Mouse (Mus musculus) kidney, adult 18-20 months (tissue): ENCODE measurements around the gene Mrrf.
A peak's percentile ranks its signal among the peaks of the same experiment; 100 is the strongest.
"Not testable (repeated sequence)": the region's sequence is repeated elsewhere in the genome, so short reads cannot be mapped to it uniquely, and the experiment has no call there.

Experiments used
- DNase-seq: peaks from one replicate; pipeline ENCODE4 v3.0.0; 2021

Gene Mrrf

DNA sequence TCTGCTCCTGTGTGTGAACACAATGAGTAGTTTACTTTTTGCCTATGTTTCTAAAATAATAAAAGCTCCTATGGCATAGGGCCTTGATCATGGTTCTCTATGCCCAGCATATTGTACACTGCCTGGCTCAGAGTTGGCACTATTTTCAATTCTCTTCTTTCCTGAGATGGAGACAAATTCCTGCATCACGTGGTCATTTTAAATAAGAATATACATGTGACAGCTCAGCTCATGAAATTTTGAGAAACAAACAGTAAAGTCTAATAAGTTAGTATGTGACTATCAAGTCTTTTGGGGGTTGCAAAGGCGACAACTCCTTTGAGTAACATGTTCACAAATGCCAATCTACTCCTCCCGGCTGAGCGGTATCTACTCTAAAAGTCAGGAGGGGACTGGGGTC, 302 bp upstream of the Mrrf start:
- DNase-seq = no peak

DNA sequence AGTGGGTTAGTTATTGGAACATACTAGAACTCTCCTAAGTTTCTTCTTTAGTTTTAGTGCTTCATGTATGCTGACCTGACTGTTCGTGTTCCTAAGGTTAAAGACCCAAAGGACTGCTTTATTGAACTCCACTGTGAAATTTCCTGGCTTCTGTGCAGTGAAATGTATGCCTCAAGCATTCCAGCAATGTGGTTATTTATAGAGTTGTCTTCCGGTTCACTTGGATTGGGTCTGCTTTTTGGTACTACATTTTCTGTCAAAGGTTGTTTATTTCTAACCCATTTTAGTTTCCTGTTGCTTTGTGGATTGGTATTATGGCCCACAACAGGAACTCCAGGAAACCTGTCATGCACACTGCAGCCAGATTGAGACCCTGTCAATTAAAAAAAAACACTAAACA, 2.9 kb downstream of the Mrrf start:
- DNase-seq = no peak

DNA sequence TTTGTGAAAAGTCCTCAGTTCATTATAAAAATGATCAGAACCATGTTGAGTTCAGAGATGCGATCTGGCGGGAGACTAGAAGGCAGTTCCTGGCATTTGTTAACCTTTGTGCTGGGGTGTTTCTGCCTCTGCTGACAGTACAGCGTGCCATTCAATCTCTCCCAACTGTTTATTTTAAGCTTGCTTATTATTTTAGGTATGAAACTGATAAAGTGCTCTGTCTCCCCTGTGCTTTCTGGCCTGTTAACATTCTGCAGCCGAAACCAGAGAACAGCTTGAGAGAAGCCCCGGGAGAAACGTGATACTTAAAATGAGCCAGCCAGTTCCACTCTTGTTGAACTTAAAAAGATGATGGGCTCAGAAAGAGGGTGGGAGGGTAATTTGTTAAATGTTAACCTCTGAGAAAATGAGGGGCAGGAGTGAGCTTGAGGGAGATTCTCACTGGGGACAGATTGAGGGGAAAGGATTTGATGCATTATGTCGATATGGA, 12.7 kb downstream of the Mrrf start:
- no peak for DNase-seq

DNA sequence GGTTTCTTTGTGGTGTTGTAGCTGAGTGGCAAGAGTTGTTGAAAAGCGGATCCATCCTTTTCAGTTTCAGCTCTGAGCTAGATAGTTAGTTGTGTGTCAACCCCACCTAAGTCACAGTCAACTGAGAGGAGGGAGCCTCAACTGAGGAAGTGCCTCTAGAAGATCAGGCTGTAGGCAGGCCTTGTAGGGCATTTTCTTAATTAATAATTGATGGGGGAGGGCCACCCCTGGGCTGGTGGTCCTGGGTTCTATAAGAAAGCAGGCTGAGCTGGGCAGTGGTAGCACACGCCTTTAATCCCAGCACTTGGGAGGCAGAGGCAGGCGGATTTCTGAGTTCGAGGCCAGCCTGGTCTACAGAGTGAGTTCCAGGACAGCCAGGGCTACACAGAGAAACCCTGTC, 16.2 kb downstream of the Mrrf start:
- not testable (repeated sequence) for DNase-seq

DNA sequence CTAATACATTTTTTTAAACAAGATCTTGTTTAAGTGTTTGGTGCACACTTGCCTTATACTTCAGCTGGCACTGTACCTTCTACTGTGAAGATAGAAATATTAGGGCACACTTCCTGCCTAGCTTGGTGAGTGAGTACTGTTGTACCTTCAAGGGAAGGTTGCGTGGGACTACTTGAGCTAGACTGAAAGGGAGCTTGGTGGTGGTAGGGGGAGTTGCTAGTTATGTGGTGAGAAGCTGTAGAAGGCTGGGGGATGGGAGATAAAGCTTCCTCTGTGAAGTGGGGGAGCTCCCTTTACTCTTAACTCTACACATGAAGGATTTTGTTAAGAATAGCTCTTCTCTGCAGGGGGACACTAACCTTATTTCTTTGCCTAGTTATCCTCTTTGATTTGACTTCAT, 21.3 kb downstream of the Mrrf start:
- no peak for DNase-seq

DNA sequence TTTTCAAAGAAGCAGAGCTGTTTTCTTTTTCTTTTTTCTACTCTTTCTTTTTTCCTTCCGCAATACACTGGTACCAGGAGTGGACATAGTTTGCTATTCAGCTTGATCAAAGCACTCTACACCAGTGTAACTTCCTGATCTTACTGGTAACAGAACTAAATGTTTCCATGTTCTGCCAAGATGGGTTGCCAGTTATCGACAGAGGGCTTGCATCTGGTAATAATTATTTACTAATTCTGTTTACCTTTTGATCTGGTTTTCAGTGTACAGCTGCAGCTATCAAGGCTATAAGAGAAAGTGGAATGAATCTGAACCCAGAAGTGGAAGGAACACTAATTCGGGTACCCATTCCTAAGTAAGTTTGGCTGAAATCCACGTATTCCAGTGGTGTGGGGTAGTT, 23.1 kb downstream of the Mrrf start:
- no peak for DNase-seq

DNA sequence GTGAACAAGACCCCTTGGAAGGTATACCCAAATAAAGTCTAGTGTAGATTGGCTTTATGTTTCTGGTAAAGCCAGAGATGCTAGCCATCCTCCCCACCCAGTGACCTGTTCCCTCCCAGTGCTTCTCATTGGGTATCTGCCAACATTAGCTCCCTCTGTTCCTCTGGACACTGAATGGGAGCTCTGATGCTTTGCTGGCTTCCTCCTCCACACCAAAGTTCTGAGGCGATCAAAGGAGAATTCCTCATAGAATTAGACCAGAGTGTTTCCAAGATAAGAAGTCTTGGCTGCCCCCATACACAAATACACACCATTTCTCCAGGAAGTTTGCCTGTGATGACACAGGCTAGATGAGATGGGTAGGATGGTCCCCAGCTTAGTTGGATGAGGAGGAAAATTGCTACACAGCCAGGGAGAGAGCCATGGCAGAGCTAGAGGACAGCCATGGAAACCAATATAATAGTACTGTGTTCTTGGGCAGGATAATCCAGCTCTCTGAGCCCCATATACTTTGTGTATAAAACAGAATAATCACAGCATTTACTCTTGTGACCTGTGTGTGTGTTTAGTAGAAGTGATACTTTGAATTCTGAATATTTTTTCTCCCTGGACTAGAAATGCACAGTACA, 31.9 kb downstream of the Mrrf start:
- no peak for DNase-seq

DNA sequence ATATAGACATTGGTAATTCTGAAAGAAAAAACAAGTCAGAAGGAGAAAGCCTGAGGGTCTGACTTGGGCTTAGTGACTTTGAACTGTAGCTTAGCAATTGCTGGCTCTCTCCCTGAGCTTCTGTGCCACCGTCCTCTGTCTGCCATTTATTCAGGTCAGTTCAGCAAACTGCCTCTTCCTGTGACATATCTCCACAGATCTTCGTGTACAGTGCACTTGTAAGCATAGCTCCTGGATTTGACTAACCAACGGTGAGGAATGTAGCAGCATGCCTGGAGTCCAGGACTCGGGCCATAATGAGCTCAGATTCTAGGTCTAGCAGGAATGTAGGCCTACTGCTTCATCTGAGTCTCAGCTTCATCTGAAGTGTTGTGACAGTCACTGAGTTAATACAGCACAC, 33.0 kb downstream of the Mrrf start:
- DNase-seq = no peak

DNA sequence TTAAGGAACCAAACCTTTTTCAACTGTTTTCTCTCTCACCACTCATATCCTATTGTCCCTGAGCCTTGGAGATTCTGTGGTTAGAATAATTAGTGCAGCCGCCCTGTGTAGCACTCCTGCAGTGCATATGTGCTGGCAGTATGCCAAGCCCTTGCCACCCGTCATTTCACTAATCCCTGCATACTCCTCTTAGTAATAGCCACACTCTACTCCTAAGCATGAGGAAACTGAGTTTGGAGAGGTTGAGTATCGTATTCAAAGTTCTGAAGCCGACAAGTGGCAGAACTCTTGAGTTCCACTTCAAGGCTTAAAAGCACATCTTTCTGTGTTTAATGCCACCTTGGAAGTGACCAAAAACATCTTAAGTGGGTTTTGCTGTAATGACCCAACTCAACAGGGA, 35.9 kb downstream of the Mrrf start:
- DNase-seq = no peak

DNA sequence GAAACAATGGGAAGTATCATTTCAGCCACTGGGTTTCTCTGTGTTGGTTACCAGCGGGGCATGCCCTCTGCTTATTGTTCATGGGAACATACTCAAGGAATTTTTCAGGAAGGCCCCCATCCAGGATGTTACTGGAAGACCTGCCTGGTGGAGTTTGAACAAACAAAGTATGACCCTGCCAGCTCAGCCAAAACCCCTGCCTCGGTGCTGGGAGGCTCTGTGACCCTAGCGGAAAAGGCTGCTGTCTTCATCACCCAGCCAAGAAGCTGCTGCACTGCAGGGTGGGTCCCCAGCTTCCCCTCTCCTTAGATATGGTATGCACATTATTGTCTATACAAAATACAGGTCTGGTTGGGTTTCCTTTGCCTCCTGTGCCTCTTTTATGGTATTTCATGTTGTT, 36.4 kb downstream of the Mrrf start:
- no peak for DNase-seq

DNA sequence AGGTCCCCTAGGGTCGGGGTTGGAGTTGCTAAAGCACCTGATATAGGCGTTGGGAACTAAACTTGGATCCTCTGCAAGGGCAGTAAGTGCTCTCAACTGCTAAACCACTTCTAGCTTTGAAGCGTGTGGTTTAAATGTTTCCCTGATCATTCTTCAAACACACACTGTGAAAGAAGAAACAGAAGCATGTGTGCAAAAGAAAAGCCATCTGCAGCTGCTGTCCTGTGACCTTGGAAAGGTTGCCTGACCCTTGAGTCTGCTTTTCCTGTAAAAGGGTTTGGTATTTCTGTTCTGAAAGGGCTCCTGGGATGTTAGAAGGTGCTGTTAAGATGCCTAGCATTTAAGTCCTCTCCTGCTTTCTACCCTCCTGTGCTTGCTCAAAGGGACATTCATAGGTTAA, 43.3 kb downstream of the Mrrf start:
- no peak for DNase-seq

DNA sequence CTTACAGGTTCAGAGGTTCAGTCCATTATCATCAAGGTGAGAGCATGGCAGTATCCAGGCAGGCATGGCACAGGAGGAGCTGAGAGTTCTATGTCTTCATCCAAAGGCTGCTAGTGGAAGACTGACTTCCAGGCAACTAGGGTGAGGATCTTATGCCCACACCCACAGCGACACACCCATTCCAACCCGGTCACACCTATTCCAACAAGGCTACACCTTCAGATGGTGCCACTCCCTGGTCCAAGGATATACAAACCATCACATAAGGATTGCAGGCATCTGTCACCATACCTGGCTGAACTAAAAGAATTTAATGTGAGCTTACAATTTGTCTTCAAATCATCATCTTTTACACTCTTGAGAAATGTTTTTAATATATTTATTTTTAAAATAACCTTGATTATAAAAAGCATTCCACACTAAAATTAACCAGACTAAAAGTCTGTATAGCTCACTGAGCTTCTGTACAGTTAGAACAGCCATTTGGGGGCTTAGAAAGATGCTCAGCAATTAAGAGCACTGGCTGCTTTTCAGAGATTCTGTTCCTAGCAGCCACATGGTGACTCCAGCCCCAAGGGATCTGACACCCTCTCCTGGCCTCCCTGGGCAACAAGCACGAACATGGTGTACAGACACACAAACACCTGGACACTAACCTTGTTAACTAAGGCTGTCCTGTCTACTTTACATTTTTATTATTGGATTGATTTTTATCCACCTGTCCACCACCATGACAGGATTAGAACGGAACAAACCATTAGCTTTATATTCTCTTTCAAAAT, 45.6 kb downstream of the Mrrf start:
- DNase-seq = not testable (repeated sequence)

DNA sequence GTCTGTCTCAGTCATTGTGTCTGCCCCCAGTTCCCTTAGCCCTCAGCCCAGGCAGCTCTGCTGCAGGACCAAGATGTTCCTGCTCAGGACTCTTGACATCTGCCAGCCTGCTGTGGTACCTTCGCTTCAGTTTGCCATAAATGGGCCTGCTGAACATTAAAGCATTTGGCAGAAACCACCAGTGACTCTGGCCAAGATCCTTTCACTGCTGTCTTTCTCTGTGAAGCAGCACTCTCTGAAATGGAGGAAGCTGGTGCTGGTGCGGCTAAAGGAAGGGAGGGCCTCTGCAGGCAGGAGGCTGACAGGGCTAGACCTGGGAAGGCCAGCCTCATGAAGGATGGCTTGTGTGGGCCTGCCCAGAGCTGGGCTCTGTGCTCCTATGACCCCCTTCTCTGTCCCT, 47.1 kb downstream of the Mrrf start:
- DNase-seq = no peak

DNA sequence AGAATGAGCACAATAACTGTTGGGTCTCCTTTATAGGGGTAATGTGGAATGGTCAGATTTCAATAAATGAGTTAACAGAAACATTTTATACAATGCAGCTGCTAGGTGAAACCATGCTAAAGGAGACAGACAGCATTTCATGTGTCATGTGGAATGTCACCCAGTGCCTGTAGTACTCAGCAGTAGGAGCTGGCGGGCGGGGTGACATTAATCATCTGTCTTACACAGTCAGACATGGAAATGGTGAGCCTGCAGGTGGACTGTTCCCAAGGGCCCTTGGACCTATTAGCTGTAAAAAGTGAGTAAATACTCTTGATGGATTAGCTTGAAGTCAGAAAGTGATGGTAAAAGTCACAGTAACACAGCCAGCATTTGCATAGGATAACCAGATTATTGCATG, 48.0 kb downstream of the Mrrf start:
- no peak for DNase-seq

DNA sequence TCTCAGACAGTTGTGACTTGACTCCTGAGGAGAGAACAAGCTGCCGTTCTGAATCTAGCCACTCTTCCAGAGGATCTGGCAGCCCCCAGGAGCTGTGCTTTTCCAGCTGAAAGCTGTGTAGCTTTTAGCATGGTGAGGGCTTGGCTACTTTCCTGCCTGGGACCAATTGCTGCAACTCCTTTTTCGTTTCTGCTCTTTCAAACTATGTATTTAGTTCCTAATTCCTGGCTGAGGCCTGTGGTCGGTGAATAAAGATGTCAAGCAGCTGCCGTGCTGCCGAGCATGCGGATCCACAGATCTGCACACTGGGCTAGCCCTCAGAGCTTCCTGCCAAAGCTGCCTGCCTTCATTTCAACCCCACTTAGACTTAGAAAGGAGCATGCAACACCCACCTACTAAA, 48.7 kb downstream of the Mrrf start:
- DNase-seq = no peak

DNA sequence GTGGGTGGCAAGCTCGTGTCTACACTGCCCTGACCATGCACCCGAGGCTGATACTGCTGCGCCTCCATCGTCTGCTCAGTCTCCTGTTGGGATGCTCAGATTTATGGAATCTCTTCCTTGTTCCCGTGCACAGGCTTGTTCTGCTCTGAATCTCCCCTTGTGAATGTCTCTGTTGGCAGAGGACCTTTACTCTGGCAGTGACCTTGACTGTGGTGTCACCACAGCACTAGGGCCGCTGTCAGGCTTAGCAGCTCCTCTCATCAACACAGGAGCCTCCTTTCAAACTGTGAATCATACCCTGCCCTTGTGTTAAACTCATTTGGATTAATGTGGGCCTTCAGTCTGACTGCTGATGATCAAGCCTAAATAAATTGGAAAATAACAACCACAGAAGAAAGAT, 53.0 kb downstream of the Mrrf start:
- not testable (repeated sequence) for DNase-seq

DNA sequence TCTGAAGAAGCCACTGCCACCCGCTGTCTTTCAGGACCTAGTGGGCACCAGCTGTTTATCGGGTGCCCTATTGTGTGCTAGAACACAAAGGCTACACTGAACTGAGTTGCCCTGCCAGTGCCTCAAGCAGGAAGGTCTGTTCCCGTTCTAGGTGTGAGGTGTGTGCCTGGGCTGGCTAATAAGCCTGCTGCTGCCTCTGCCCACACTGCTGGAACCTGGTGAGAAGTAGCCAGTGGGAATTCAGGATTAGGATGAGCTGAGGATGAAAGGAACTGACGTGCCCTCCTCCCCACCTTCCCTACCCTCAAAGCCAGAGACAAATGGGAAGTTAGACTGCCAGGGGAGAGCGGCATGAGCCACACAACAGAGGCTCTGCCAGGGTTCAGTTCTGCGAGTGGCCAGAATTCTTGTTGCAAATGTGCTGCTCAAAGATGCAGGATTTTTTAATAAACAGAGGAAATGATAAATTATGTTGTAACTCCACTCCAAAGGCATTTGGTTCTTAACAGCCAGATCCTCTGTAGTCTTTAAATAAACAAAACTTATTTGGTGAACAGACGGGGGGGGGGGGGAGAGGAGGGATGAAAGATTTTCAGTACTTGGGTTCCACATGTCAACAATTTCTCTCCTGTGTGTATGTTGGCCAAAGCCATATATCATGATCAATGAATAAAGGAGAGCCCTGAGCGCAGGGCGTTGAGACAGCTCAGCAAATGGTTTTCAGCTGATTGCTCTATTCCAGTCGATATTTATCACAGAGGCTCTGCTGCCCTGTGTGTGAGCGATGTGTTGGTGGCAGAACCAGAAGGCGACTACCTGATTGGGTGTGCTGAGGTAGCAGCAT, 55.1 kb downstream of the Mrrf start:
- DNase-seq = no peak

DNA sequence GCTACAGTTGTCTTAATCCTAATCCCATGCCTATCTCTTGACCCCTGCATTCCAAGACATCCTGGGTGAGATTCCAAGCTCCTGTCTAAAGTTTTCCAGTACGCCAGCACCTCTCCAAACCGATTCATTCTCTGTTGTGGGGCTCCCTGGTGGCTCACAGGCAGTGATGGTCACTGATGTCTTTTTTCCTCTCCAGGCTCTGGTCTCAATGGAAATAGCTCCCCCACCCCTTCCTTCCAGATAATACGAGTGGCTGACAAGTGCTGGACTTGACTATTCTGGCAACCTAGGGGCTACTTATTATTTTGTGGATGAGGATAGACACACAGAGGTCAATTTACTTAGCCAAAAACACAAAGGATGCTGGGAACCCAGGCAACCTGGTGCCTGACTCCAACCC, 60.8 kb downstream of the Mrrf start:
- DNase-seq = no peak

DNA sequence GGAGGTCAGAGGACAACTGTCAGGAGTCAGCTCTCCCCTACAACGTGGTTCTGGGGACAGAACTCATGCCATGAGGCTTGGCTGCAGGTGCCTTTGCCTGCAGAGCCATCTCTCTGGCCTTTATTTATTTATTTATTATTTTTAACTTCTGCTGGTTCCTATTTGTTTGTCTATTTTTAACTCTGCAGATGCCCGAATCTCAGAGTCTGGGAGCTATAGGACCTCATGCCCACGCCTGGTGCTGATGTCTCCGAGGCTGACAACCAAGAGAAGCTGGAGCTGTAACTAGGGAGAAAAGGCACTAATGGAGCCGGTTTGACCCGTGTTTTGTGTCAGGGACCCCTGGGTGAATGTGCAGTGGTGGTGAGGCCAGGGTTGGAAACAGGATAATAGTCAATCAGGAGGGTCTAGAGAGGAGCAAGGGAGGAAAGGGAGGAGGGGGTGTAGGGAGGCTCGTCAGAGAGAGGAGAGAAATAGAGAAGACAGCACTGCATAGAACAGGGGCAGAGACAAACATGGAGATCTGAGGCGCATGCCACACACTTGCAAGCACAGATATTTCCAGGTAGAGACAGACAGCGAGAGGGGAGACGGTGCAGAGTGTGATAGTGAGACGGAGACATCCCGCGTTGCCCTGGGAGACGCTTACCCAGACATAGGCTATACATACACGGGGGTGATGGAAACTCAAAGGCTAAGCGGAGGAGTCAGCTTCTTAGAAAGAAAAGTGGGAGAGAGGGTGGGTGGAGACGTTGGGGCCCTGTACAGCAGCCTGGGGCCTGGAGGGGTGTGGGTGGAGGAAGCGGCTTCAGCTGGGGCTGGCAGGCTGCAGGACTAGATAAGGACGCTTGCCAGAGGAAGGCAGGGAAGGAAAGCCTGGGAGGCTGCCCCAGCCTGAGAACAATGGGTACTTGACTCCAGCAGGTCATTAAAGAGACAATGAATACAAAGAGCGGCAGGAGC, 62.0 kb downstream of the Mrrf start:
- peak; percentile 29 for DNase-seq

DNA sequence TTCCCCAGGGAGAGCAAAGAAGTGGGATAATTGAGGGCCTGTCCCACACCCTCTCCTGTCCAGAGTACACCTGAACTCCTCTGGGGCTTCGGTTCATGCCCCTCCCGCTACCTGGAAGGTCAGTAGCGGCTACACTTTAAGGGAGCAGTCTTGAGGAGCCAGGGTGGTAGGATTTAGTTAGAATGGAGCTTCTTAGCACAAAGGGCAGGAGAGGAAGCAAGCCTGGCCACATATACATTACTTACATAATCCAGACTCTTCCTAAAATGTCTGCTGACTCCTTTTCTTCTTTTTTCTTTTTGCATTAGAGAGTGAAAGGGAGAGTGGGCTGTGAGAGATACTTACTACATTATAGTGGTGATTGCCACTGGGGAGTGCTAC, 62.7 kb downstream of the Mrrf start:
- no peak for DNase-seq

DNA sequence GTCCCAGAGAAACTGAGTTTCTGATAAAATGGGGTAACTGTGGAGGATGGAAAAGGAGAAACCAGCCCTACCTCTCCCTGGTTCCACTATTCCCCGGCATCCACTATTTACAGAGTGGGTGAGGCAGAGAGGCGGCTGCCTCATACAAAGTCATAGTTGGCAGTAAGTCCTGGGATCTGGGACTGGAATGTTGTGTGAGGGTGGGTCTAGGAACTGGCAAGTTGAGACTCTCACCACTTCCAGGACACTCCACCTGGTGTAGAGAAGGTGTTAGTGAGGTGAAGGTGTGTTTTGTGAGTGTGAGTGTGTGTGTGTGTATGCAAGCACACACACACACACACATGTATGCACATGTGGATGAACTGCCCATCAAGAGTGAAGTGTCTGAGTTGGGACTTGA, 64.6 kb downstream of the Mrrf start:
- DNase-seq = no peak

DNA sequence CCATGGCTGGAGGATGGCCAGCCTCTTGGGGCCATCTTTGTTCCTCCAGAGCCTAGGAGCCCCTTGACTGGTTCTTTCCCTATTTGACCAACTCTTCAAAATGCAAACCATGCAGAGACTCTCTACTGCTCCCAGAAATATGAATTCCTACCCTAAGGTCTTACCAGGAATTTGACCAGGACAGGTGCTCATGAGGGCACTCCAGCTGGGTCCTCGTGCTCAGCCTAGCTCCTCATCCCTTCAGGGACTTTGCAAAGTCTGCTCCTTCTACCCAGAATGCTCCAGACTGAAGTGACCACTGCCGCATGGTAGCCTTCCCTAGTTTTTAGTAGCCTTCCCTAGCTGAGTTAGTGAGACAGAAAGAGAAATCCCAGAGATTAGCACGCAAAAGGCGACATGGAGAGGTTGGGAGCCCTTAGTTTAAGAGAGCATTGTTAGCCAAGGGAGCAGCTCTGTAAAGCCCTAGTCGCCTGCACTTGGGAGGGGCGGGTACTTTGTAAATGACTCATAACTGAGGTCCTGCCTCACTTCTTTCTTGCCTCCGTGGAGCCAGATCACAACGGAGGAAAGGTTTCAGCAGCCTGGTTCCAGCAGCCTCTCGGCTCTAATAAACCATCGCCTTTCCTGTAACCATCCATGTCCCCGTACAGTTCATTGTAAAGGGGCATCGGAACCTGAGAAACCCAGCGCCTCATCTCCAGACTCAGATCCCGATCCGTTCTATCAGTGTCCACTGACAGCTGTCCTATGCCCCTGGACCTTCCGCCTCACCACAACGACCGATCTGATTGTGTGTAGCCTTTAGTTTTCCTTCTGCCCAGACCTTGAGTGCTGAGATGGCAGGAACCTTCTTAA, 65.8 kb downstream of the Mrrf start:
- no peak for DNase-seq
